Mouse (Mus musculus) frontal cortex, adult 2 months (tissue): ENCODE data around the gene Eif2b1. TPM values are rescaled to one million over a fixed set of nuclear protein-coding genes. Genes with fewer than 3 reads are reported as not detected.
"Not testable (repeated sequence)": the region's sequence is repeated elsewhere in the genome, so short reads cannot be mapped to it uniquely, and the experiment has no call there.

Source experiments
- DNase-seq, 2 experiments: peaks; one replicate each; pipeline ENCODE4 v3.0.0; 2022; ENCODE audit warnings: low spot score in 1 of 2; ENCODE audit errors: extremely low spot score in 1 of 2
- polyA plus RNA-seq: library from polyadenylated mRNA; depleted of rRNA; stranded (reverse); fragments of >200 nt; gene quantifications from 2 replicates; pipeline ENCODE4 v1.2.3, GENCODE M21; 2012

The Eif2b1 gene
- polyA plus RNA-seq, 1 experiment = 31.1 TPM

DNA sequence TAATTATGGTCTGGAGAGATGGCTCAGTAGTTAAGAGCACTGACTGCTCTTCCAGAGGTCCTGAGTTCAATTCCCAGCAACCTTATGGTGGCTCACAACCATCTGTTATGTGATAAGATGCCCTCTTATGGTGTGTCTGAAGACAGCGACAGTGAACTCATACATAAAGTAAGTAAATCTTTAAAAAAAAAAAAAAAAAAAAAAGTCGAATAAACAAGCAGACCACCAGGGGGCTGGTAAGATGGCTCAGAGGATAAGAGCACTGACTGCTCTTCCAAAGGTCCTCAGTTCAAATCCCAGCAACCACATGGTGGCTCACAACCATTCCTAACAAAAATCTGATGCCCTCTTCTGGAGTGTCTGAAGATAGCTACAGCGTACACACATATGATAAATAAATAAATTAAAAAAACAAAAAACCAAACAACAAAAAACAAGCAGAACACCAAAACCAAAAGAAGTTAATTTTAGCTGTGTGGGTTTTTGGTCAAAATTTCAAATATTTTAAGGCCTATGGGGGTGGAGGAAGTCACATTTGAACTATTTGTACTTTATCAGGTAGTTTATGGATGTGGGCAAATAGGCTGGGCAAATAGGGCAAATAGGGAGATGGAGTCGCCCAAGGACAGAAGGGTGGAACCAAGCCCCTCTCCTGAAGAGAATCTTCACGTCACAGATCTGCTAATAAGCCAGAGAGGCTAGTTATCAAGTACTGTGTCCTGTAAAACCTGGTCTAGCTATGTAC, 27.4 kb downstream of the Eif2b1 start:
- DNase-seq = not testable (repeated sequence)

DNA sequence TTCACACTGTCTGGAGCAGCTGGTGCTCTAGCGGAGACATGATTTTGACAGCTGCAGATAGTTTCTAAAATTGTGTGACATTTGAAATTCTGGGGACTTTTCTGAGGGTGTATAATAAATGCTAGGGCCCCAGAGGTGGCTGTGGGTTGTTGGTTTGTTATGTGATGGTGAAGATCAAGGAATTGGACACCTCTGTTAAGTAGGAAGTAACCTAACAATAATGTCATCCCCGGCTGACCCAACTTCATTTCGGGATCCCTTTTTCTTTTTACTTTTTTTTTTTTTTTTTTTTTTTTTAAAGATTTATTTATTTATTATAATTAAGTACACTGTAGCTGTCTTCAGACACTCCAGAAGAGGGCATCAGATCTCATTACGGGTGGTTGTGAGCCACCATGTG, 28.2 kb downstream of the Eif2b1 start:
- DNase-seq = not testable (repeated sequence)

DNA sequence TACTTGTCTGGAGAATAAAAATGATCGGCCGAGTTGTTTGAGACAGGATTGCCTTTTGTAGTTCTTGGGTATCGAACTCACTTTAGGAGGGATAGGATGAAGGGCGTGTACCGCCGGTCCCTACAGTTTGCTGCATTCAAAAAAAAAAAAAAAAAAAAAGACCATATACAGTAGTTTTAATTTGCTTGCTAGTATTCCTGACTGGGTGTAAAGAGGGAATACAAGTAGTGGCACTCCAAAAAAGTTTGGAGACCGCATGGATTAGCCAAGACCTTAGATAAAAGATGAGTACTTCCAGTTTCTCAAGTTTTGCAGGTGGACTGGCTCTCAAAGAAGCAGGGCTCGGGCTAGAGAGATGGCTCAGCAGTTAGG, 37.3 kb downstream of the Eif2b1 start:
- no peak for DNase-seq

DNA sequence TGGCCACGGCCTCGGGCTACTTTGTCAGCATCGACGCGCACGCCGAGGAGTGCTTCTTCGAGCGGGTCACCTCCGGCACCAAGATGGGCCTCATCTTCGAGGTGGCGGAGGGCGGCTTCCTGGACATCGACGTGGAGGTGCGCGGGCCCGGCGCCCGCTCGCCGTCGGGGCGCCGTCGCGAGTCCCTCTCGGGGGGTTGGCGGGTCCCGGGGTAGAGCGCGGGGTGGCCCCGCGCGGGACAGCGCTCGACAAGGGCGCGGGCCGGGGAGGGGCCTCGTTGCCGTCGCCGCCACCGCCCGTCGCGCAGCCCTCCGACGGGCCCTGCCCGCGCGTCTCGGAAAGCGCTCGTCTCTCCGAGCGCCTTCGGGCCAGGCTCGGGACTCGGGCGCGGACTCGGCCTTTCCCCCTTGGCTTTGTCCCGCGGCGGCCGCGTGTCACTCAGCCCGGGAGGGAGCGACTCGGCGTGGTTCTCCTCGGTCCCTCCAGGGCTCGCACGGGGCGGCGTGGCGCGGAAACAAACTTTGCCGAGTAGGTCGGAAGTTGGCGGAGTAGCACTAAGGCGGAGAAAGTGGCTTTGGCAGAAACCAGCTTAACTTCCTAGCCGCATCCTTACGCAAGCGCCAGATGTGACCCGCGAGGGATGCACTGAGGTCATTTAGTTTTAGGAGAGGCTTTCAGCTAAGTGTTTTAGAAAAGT, 37.9 kb downstream of the Eif2b1 start:
- DNase-seq = no peak

DNA sequence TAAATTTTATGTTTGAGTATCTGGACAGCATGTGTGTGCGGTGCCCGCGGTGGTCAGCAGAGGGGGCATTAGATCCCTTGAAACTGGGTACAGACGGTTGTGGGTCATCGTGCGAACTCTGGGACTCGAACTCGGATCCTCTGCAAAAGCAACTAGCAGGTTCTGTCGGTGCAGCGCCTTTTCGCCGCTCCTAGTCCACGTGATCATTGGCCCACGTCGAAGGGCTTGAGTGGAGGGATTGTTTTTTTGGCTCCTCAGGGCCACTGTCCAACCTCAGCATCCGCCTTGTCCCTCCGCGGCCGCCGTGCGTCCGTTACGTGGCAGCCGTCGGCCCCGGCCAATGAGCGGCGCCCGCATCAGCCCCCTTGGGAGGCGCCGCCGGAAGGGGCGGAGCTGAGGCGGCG, 38.5 kb downstream of the Eif2b1 start, which contains the start of gene Tmed2:
Tmed2 (plus strand) TSS at position 313 of the 404 bp plus-strand sequence.
- DNase-seq = peak; percentile 95 to 98

DNA sequence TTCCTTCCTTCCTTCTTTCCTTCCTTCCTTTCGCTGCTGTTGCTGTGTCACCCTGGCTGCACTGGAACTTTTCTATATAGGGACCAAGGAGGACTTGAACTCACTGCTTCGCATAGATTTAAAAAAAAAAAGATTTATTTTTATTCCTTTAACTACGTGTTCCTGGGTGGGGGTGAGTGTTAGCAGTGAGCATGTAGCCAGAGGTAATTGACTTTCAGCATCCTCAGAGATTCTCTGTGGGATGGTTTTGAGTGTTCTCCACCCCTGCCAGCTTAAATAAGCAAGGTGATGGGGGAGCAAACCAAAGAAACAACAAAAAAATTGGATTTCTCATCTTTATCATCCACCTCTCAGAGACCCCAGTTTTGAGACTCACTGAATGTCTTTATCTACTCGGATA, 39.0 kb downstream of the Eif2b1 start:
- no peak for DNase-seq

DNA sequence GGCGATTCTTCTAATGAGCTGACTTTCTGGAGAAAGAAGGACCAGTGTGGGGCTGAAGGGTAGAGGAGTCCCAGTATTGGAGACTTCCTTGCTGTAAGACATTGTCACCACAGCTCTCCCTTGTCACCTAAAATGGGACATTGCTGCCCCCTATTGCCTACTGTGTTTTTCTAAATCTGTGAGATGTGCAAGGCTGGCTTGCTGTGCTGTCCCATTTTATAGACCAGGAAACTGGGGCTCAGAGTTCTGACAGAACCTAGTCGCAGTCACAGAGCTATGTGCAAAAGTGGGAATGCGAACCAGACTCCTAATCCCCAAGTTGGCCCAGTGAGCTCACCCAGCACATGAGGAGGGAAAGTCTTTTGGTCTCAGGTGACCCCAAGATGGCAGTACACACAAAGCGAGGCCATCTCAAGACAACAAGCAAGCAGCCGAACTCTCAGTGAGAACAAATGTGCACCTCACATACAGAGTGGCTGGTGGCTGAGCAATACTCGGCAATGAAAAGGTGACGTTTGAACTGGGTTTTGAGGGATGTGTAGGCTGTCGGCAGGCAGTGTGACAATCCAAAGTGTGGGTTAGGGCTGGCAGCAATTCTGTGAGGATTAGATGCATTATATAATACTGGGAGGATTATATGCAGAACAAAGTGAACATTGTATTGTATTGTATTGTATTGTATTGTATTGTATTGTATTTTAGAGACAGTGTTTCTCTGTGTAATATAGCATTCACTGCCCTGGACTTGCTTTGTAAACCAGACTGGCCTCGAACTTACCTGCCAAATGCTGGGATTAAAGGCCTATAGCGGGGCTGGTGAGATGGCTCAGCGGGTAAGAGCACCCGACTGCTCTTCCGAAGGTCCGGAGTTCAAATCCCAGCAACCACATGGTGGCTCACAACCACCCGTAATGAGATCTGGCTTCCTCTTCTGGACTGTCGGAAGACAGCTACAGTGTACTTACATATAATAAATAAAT, 39.8 kb downstream of the Eif2b1 start:
- DNase-seq = peak; percentile 52 to 90

DNA sequence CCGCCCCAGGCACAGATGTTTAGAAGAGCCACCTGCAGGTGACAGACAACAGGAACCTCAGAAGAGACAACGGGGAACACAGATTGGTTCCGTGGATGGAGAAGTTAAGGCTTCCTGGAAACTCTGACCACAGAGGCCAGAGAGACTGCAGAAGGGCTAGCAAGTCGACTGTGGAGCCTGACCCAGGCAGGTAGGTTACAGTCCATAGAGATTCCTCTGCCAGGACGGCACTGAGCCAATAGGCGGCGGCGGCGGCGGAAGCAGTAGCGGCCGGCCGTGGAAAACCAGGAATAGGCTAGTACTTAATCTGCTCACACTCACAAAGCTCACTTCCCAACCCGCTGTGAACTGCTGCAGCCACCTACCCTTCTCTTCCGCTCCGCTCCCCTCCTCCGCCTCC, 42.2 kb downstream of the Eif2b1 start:
- peak in 1 of 2 experiments; percentile 30 for DNase-seq

DNA sequence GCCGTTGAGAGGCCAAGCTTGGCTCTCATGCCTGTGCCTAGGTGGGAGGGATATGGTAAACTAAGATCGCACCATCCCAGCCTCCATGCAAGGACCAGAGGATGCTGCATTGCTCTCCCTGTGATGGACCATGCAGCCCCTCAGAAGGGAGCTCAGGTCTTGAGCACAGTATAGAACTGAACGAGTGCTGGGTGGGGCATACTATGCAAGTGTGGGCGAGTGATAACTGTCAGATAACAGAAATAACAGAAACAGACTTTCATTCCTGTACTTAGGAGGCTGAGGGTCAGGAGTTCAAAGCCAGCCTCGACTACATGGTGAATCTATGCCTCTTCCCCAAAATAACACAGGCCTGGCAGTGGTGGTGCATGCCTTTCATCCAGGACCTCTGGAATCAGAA, 43.9 kb downstream of the Eif2b1 start:
- DNase-seq = no peak

DNA sequence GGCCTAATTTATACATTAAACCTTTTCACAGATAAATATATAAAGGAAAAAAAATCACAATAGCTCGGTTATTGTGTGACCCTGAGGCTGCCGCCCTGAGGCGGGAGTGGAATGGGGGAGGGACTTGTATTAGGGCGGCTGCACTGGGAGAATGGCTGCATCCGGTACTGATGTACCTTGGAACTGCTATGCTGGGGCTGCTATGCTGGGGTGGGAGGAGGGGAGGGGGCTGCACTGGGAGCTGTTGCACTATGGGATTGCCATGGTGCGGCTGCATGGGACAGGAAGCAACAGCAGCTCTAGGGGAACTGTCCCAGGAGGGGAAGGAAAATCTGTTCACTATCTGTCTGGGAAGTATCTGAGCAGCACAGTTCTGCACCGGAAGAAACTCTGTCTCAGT, 46.5 kb downstream of the Eif2b1 start:
- no peak for DNase-seq

DNA sequence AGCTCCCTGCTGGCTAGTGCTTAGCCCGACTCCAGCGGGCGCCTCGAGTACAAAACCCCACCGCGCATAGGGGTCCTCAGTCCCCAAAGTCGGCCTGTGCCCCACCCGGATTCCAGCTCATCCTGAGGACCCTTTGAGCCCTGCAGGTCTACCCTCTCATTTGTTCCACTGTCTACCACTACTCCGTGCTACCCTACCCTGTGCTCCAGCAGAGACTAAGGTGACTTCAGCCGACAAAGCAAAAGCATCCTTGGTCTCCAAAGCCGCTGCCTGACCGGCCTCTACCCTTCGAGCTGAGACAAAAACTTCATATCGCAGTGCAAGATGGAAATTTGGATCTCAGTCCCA, 47.4 kb downstream of the Eif2b1 start:
- no peak for DNase-seq

DNA sequence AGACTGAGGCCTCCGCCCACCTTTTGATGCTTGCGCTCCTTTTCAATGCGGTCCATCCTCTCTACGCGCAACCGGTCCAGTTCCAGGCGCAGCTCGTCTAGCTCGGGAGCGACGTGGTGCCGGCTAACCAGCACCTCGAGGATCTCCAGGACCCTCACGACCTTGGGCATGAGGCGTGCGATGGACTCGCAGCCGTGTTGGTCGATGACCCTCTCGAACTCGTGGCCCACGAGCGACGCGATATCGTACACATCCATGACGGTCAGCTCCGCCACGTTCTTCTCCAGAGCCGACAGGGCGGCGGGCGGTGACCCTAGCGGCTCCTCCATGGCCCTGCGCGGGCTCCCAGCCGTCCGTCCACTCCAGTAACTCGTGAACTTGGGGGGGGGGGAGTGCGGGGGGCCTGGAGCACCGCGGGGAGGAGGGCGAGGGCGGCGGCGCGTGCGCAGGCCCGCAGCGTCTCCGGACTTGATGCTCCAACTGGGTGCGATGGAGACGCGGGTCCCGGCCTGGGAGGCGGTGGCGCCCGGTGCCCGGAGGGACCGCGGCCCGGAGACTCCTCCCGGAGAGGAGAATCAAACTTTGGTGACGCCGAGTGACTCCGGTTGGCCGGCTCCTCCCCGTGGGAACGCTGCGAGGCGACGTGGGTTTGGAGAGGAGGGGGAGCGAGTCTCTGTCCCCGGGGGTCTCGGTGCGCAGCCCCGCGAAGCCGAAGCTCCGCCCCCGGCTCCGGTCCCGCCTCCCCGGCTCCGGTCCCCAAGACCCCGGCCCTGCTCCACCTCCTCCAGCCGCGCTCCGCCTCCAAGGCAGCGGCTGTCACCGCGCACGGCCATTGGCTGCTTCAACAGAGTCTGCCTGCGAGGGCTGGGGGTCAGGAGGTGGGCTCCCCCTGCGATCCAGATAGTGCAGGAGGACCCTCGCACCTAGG, 48.0 kb downstream of the Eif2b1 start, which contains the start of gene Rilpl1:
Rilpl1 (minus strand) TSS at position 737 of the 928 bp plus-strand sequence.
- peak in 1 of 2 experiments; percentile 75 for DNase-seq

DNA sequence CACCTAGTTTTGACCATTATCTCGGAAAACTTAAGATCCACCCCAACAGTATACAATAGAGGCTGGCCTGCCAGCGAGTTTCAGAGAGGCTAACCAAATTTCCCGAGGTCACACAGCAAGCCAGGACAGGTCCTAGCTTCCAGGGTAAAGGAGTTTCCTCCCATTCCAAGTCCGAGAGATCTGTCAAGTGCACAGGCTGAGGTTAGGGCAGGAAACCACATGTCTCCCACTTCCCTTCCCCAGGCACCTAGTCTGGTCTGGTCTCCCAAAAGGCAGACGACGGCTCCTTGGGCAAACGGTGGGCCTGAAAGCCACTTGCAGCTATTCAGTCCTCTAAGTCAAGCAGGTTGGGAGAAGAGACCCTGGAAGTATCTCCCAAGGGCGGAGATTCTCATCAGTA, 49.2 kb downstream of the Eif2b1 start:
- DNase-seq = no peak

DNA sequence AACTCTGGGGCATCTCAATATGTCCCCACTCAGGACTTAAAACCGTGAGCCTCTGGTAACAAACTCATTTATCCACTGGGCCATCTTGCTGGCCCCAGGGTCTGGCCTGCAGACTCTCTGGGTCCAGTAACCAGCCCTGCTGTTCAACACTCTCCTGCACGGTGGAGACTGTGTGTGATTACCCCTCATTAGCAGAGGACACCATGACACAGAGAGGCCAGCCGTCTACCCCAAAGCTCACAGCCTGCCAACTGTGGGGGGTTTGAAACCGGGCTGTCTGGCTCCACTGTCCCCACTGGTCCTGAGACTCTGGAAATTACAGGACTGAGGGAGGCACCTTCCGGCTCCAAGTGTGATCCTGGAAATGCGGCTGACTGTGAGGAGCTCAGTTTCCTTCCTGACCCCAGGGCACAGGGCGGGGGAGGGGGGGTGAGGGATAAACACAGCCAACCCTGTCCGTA, 49.7 kb downstream of the Eif2b1 start:
- no peak for DNase-seq

DNA sequence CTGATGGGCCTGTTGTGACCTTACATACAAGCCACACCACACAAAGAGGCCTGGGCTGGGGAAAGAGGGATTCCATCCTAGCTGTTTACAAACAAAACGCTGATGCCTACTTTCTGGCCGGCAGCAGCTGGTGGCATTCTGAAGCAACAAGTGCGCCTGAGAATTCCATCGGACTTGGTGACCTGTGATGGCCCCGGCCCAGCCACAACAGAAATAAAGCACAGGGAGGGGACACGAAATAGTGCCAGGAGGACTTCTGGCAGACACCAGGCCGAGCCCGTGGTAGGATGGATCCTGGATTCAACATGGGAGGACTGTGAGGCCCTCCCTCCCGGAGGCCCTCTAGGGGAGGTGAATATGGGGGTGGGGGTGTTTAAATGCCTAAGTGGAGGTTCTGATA, 50.1 kb downstream of the Eif2b1 start:
- DNase-seq = no peak

DNA sequence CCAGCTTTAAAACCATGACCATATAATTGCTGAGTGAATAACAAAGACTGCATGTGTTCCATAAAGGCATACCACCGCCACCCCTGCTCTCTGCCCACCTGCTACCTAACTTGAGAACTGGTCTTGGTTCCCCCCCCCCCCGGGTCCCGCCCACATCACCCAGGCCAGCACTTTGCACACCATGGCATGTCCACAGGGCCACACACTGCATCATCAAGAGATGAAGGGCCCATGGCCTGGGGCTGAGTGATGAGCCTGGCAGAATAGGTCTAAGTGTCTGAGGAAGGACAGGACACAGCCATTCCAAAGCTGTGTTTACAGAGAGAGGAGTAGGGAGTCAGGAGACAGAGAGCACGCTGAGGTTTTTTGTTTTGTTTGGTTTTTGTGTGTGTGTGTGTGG, 50.6 kb downstream of the Eif2b1 start:
- DNase-seq = no peak

DNA sequence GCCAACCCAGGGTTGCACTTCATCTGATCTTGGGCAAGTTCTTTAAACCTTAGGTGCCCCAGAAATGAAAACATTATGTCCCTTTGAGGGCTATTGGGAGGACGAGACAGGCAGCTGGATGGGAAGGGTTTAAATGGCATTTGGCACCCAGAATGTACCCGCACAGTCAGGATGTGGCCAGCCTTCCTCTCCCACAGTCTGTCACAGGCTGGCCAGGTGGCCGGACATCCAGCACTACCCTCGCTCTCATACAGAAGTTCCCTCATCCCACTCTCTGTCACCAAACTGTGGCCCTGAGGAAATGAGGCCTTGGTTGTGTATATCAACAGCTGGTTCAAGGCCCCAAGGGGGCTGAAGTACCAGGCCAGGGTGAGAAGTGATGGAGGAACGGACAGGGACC, 54.0 kb downstream of the Eif2b1 start:
- no peak for DNase-seq

DNA sequence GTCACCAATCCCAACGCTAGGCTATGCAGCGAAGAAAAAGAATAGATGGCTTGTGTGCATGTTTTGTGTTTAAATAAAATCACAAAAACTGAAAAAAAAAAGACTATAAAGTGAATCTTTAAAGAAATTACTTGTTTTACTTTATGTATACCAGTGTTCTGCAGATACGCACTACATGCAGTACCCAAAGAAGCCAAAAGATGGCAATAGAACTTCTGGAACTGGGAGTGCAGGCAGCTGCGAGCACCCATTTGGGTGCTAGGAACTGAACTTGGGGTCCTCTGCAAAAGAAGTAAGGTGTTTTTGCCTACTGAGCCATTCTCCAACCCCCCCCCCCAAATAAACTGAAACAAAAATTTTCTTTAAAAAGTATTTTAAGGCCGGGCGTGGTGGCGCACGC, 55.9 kb downstream of the Eif2b1 start:
- no peak for DNase-seq

DNA sequence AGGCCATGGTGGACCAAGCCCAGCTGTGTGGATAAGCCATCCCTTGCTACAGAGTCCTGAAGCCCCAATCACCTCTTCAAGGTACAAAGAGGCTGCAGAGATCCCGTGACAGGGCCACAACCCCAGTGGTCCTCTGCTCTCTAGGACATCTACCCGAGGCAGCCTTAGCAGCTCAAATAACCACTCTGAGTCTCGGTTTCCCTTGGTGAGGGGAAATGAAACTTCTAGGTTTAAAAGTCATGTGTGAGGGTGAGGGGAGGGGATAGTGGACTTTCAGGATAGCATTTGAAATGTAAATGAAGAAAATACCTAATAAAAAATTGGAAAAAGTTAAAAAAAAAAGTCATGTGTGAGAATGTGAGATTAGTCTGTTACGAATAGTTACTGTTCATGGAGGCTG, 57.3 kb downstream of the Eif2b1 start:
- DNase-seq = no peak
